Mouse (Mus musculus) ovary, postnatal 14 days (tissue): ENCODE data around the gene Tmem251.

Experiments
- DNase-seq: peaks from one replicate; pipeline ENCODE4 v3.0.0; 2022; ENCODE audit warnings: low spot score

Tmem251 gene

DNA sequence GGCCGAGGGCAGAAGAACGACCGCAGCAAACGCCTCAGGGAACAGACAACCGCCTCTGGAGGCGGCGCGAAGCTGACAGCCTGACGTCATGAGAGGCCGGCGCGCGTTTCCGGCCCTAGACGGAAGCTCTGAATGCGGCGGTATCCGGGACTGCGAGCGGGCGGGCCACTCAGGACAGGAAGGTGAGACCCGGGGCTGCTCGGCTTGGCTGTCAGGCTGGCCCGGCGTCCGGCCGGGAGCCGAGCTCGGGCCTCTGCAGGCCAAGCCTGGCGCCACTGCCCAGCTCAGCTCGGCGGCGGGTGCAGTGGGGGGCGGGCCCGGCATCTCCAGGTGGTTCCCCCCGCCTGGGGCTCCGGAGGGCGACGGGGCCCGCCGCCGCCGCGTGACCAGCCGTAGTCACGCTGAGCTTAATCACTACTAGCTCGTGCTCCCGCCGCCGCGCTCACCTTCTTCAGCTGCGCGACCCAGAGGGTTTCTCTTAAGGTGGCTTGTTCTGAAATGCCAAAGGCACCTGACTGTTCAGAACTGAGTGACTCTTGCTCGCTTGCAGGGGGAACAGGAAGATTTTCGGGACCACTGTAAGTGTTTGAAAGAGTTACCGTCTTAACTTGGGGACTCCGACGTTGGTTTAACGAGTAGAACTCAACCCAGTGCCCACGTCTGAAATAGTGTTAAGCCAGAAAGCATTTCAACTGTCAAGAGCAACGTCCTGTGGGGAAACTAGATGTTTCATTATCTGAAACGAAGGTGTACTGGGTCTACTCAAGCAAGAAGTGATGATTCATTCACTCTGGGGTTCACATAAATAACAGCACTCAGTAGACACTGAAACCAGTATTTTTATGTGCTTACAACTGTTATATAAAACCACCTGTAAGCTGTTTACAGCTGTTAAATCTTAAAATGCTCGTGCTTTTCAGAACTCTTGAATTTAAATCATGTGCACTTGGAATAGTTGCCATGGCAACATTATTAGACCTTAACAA lies at the start of gene Tmem251, which contains the start of gene Moap1:
Tmem251 (plus strand) TSS at position 174 of the 986 bp plus-strand sequence.
Moap1 (minus strand) TSS at position 73 of the 986 bp plus-strand sequence.
- DNase-seq: peak; percentile 80

DNA sequence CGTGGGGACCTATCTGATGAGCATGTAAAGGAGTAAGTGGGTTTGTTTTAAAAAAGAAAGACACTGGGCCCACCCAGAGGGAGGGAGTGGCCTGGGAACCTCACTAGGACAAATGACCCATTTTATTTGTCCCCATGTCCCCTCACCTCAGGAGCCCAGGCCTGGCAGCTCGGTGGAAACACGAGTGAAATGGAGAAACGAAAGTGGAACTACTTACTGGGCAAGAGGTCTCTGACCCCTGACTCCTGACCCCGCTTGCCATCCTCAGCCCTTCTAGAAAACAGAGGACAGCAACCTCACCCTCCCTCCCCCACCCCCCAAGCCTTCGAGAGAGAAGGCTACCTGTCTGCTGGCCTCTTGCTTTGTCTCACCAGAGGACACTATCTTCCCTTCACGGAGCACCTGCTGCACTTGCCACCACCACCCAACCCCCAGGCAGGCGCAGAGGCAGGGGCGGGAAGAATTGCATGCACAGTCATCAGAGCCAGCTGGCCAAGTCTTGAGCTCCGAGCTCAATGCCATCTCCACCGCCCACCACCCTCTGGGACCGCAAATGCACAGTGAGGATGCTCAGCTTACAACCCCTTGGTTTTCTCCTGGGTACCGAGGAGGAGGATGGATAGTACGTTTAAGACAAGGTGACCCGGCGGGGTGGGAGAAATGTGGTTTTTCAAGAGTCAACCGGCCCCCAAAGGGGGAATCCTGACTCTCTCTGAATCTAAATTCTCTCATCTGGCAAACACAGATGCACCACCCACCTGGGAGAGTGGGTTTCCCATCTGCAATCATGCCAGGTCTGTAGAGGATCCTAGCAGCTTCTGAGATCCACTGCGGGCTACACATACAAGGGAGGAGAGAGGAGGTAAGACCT lies 48.0 kb upstream of the Tmem251 start:
- no peak for DNase-seq

DNA sequence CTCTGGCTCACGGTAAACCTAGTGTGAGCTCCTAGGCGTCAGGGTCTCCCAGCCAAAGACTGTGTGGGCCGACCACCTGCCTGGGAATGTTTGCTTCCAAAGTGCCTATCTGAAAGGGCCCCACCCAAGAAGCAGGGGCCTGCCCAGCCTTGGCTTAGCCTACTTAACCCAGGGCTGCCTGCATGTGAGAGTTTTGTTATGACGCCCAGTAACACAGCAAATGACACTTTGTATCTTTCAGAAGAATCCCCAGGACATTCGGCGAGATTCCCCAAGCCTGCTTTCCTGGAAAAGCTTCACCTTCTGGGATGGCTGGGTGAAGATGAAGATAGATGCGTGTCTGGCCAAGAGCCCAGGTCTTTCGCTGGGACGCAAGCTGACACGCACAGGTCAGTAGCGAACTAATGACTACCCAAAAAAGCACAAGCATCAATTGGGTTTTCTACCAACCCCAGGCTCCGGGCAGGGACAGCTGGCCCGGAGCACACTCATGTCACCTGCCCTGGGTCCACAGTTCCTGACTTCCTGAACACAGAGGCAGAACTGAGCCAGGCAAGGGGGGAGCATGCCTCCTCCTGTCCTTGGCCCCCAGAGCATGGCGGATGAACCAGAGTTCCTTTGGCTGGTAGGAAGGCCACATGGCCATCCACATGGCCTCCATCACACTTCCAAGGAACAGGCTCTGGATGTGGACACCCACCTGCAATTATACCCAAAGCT lies 46.8 kb upstream of the Tmem251 start:
- DNase-seq: no peak

DNA sequence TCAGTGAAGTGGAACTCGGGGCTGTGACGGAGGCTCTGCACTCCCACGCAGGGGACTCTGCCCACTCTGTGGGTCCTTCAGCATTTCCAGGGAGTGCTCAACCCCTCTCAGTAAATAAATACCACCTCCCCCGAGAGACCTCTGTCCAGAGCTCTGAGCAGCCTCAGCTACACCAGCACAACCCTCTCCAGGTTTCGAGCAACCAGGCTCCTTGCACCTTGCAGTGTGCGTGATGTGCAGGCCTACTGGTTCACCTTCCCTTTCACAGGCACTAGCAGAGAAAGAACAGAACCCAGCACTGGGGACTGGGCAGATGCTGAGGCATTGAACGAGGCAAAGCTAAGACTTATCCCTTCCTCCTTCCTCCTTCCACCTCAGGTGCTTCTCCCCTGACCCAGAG lies 46.2 kb upstream of the Tmem251 start:
- DNase-seq: no peak

DNA sequence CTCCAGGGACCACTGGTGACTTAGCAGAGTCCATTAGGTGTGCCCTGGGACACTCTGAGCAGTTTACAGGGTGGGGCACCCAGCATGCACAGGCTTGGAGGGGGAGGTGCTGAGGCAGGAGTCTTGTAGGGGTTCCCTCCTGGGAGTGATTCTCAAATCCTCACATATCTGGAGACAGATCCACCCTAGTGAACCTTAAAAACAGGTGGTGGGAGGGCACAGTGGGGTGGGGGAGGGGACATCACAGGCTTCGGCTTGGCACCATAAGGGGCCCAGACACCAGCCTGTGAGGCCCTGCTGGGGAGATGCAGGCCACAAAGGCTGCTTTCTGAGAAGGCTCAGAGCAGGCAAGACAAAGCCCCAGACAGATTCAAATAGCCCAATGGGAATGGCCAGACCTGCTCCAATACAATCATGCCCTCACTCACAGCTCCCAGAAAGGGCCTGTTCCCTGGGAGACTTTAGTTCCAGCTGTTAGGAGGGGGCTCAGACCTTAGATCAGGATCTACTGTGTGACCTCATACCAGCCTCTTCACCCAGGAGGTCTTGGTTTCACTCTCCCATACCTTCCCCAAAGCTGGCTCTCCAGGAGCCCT lies 45.4 kb upstream of the Tmem251 start:
- DNase-seq: no peak

DNA sequence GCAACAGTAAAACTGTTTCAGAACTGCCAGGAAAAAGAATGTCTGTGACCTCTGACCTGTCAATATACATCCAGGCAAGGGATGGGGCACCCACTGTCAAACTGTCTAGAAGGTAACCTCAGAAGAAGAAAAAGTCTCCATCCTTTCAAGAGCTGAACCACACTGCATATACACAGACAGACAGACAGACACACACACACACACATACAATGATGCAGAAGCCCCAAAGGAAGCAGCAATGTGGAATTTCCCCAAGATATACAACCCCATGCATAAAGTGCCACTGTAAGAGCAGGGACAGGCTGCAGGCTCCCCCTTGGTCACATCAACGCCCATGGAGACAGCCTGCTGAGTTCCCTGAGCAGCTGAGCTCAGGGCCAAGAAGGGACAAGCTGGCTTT lies 44.4 kb upstream of the Tmem251 start:
- no peak for DNase-seq

DNA sequence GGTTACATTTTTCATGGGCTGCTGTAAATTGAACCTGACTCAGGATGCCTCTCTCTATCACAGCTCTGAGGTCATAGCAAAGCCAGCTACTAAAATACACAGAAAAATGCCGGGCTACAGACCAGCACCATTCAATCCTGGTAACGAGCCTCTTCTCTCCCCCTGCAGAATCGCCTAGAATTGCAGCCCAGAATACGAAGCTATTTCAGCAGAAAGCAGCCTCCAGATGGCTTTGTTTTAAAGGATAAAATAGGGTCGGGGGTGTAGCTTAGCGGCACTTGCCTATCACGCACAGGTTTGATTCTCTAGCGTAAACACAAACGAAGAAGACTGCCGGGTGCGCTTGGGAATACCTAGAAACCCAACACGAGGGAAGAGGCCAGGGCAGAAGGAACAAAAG lies 43.1 kb upstream of the Tmem251 start:
- DNase-seq: no peak

DNA sequence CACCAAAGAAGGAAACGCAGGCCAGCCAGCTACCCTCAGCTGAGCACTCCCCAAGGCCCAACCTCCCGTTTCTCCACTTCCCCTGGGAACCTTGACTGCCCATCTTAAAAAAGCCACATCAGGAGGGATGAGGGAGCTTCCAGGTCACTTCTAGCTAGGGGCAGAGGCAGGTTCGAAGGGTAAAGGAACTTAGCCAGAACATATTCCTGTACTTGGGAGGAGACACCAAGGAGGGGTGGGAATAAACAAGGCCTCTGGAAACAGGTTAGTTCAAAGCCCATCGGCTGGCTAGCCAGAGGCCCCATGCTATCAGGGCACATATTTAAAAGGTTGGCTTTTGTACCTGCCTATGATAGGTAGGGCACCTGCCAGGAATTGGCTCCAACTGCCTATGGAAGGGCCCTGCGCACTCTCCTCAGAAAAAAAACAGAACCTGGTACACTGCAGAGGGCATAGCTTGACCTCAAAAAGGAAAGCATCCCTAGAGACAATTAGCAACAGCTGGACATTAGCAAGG lies 41.8 kb upstream of the Tmem251 start:
- no peak for DNase-seq

DNA sequence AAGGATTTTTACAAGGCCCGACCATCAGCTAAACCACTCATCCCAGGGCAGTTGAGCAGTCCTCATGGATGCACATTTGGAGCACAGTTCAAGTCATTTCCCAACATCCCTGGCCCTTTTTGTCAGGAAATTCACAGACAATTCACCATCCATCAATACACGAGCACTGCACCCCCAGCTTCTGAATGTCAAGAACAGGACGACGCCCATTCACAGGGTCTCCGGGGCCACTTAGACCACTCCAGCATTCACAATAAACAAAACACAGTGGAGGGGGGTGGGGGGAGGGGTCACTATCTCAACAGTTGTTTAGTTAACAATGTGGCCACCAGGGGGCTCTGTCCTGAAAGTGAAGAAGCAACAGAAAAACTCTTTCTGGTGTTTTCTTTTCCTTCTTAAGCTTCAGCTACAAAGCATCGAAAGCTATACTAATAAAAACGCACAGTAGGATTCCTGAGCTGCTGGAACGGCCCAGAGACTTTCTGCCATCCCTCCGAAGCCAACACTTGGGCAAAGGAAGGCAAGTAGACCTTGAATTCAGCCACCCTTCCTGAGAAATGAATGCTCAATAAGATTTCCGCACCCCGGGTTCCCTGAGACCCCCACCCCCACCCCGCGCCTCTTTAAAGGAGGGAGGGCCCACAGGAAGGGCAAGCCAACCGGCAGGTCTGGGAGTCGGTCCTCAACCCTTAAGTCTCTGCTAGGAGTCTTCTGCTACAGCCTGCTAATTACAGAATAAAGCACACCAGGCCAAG lies 41.0 kb upstream of the Tmem251 start:
- peak; percentile 66 for DNase-seq

DNA sequence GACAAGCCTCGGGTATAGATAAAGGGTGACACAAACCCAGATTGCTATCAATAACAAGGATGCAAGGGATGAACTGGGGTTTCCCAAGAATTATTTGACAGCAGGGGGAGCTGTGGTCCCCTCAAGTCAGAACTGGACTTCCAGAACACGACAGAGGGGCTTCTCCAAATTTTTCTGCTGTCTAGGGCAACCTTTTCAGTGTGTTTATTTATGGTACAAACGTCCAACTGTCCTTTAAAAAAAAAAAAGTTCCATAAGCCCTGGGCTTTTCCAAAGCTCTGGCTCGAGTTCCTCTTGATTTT lies 40.5 kb upstream of the Tmem251 start:
- DNase-seq: no peak

DNA sequence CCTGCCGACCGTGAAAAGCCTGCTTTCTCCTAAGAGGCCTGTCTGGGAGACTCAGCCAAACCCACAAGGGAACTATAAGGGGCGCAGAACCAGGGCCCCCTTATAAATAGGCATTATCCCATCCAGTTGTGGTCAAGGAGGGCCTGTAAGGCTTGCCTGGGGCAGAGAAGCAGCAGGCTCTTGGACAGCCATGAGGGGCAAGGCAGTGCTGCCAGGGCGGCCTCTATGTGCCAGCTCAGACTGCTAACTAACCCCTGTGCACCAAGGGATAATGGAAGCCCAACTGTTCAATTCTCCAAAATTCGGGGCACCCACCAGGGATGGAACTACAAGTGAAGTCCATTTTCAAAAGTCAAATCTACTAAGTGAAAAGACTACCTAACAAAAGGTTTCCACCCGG lies 40.1 kb upstream of the Tmem251 start:
- DNase-seq: no peak

DNA sequence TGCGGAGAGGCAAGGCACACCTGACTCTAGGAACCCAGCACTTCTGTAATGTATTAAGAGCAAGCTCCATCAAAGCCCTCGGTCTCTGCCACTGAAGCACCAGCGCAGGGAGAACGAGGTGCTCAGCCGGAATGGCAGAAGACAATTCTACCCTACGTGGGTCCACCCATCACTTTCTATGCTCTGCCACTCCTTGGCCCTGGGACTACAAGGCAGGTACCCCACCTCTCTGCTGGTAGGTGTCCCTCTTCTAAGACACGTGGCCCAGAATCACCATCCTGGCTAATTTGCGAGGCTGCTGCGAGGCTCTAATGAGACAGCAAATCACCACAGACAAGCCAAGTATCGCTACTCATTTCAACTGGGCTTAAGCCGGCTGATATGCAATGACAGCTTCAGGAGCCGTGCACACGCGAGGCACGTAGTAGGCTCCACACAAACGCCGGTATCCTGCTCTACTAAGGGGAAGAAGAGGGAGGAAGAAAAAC lies 39.6 kb upstream of the Tmem251 start:
- DNase-seq: no peak

DNA sequence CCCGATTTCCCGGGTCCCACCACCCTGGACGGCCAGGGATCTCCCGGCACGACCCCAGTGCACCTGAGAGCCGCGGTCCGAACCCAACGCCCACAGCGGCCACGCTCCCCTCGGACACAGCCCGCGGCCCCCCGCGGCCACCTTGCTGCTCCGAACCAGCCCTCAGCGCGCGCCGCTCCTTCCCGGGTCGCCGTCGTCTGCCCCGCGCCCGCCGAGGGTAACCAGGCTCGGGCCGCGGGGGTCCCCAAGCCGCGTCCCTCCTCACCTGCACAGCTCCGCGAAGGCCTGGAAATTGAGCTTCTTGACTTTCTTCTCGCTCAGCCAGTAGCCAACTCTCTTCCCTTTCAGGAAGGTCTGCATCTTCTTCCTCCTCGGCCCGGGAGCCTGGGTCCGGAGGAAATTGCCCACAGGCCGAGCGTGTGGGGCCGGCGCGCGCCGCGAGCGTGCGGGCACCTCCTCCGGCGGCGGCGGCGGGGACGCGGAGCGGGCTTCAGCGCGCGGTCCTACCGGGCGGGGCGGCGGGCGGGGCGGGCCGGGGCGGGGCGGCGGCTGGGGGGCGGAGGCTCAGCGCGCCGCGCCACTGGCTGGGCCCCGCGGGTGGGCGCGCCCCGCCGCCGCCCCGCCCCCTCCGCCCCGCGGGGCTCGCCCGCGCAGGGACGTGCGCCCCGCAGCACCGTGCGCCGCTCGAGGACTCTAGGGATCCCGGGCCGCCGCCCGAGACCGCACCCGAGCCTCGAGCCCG lies 38.9 kb upstream of the Tmem251 start, which contains the start of gene Itpk1:
Itpk1 (minus strand) TSS at position 474 of the 742 bp plus-strand sequence.
- DNase-seq: peak; percentile 46

DNA sequence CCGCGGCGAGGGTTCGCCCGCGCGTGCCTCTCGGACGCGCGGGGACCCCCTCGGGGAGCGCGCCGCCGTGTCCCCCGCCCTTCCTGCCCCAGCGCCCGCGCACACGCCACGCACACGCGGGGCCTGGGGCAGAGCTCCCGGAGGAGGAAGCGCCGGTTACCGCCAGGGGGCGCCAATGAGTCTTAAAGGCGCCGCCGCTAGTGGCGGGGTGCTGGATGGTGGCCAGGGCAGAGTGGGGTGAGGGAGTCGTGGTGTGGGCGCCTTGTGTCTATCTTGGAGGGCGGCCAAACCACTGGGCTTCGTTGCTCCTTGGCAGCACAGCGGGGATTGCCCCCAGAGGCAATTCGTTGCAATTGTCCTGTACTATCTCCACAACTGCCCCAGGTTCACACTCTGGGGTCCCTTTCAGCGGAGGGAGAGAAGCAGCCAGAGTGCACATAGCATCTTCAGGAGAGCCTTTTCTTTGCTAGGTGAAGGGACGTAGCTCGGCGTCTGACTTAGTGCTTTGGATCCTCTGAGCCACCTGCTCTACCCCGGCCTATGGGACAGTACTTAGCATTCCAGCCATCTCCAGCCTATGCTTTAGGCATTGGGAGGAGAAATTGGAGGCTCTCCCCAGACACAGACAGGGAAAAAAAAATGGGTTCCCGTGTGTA lies 38.2 kb upstream of the Tmem251 start:
- peak; percentile 87 for DNase-seq

DNA sequence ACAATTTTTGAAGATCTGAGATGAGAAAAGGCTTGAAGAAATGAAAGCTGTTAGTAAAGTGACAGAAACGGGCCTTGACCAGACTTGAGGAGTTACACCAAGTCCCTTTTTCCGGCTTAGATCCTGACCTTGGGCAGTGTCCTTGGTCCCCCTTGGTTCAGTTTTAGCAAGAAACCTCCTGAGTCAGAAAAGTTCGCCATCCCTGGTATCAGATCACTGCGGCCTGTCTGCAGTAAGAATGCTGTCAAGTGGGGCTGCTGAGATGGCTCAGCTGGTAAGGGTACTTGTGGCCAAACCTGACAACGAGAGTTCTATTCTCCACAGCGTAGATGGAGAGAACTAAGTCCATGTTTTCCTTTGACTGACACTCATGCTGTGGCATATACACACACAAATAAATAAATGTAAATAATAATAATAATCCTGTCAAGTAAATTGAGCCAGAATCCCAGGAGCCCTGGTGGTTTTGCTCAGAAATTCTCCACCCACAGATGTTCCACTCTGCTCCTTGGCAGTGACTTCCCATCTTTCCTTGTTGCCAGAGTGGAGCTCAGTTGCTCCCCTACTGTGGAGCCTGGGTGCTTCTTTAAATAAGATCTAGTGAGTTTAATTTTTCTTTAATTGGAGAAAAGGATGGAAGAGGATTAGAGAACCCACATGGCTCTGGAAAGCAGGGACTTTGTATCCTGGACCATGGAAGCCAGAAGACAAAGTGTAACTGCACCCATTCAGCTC lies 37.5 kb upstream of the Tmem251 start:
- no peak for DNase-seq

DNA sequence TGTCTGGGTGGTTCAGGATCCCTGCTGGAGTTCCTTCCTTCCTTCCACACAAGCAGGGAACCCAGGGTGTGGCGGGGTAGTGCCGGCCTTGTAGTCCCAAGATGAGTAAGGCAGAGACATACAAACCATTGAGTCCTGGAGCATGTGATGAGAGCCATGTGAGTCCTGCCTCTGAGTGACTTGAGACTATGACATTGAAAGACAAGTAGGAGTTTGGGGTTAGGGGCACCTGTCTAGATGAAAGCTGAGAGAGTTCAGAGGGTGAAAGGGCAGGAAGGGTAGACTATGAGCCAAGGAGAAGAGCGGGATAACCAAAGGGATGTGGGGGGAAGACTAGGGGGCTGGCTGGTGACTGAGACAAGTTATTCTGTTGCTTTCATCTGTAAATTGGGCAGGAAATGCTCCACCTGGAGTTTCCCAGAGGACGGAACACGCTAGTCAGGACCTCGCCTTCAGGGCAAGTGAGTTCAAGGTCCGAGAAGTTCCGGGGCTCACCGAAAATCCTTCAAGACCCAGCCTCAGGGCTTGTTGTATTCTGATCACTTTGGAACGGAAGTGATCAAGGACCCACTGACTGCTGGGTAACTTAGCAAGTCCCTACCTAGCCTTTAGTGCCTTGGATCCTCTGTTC lies 36.6 kb upstream of the Tmem251 start:
- no peak for DNase-seq

DNA sequence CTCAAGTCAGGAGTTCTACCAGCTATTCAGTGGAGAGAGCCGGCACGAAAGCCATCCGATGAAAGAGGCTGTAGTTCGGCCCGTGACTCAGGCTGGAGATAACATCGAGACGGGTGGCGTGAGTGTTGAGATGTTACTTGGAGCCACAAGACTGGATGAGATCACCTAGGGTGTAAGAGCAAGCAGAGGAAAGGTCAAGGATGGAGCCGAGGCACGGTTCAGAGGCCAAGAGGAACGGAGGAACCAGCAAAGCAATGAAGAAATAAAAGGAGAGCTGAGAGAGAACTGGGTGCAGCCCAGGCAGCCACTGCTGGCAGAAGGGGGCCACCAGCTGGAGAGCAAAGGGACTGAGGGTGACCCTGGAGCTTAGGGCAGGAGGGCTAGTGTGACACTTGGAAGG lies 35.3 kb upstream of the Tmem251 start:
- DNase-seq: no peak

DNA sequence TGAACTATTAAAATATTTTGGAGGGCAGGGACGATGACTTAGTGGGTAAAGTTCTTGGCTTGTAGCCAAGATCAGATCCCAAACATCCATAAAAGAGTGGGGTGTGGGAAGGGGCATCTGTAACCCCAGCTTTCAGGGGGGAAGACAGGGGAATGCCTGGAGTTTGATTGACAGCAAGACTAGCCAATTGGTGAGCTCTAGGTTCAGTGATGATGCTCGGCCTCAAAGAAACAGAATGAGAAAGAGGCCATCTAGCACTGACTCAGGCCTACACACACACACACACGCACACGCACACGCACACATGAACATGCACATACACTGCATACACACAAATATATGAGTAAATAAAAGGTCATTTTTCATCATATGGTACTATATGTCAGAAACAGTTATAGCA lies 33.7 kb upstream of the Tmem251 start:
- DNase-seq: no peak
